Mouse (Mus musculus) CH12.LX (cell line): Measurements from ENCODE around the gene Dchs1. TPM values are rescaled to one million over a fixed set of nuclear protein-coding genes. Genes with fewer than 3 reads are reported as not detected.

Experiments used
- DNase-seq: peaks from one replicate; pipeline ENCODE4 v3.0.0-alpha.2; 2013; ENCODE audit errors: extremely low read depth
- H3K27ac ChIP-seq: 2 replicates; pipeline ENCODE4 v1.5.1; 2012; ENCODE audit warnings: low read depth, mild to moderate bottlenecking, control low read depth, moderate library complexity; ENCODE audit not compliant: insufficient read depth
- H3K27me3 ChIP-seq: replicated peaks from 2 replicates; pipeline ENCODE3; 2012; ENCODE audit warnings: inconsistent platforms
- H3K36me3 ChIP-seq, 2 experiments: replicated peaks in 1 of 2; 2 replicates each; pipeline versions ENCODE3 to v1.6.1; 2012; ENCODE audit warnings: inconsistent platforms in 1 of 2, low read length in 1 of 2, mild to moderate bottlenecking in 1 of 2, mixed read lengths in 1 of 2, moderate library complexity in 1 of 2; ENCODE audit not compliant: control insufficient read depth in 1 of 2, insufficient read depth in 1 of 2
- H3K4me1 ChIP-seq, 2 experiments: 2 replicates each; pipeline ENCODE4 v1.6.1; 2012; ENCODE audit warnings: inconsistent platforms in 1 of 2, moderate library complexity in 1 of 2; ENCODE audit not compliant: insufficient read depth in 2 of 2, control insufficient read depth in 1 of 2
- H3K4me2 ChIP-seq: 2 replicates; pipeline ENCODE4 v1.6.1; 2012; ENCODE audit warnings: low read depth, mild to moderate bottlenecking, control low read depth; ENCODE audit not compliant: poor library complexity, insufficient read depth, severe bottlenecking
- H3K4me3 ChIP-seq, 3 experiments: fragments of 150-350 bp in 1 of 3; sonication (generic) in 1 of 3; replicated peaks in 1 of 3; 2 replicates each; pipeline versions ENCODE3 to v1.5.1; 2011 to 2012; ENCODE audit warnings: low read depth in 2 of 3, low read length in 2 of 3, mild to moderate bottlenecking in 2 of 3, moderate library complexity in 2 of 3, control low read depth in 1 of 3, improper control_type of control experiment in 1 of 3, inconsistent platforms in 1 of 3, mixed read lengths in 1 of 3; ENCODE audit not compliant: poor library complexity in 1 of 3
- H3K79me2 ChIP-seq: replicated peaks from 2 replicates; pipeline ENCODE4 v1.6.1; 2012; ENCODE audit warnings: mild to moderate bottlenecking, moderate library complexity; ENCODE audit not compliant: control insufficient read depth, poor library complexity, insufficient read depth, severe bottlenecking; ENCODE audit errors: extremely low read depth
- H3K9ac ChIP-seq: 2 replicates; pipeline ENCODE4 v1.6.1; 2012; ENCODE audit warnings: low read depth, mild to moderate bottlenecking, control low read depth, moderate library complexity; ENCODE audit not compliant: insufficient read depth
- H3K9me3 ChIP-seq: replicated peaks from 2 replicates; pipeline ENCODE3; 2012; ENCODE audit warnings: low read length, inconsistent platforms, mixed read lengths
- BHLHE40 ChIP-seq: IDR thresholded peaks from 2 replicates; pipeline ENCODE4 v1.6.1; 2011; ENCODE audit warnings: mild to moderate bottlenecking, low read depth, low read length, improper control_type of control experiment
- CHD1 ChIP-seq: IDR thresholded peaks from 2 replicates; pipeline ENCODE4 v1.6.1; 2012; ENCODE audit warnings: low read depth, low read length, improper control_type of control experiment, inconsistent platforms
- CHD2 ChIP-seq: IDR thresholded peaks from 2 replicates; pipeline ENCODE4 v1.6.1; 2011; ENCODE audit warnings: low read length, improper control_type of control experiment
- CTCF ChIP-seq, 2 experiments: IDR thresholded peaks in 1 of 2; conservative IDR thresholded peaks in 1 of 2; 2 replicates each; pipeline ENCODE4 v1.5.1; 2011 to 2012; ENCODE audit warnings: low read depth in 2 of 2, low read length in 2 of 2, improper control_type of control experiment in 1 of 2, inconsistent platforms in 1 of 2, mild to moderate bottlenecking in 1 of 2, moderate library complexity in 1 of 2
- ELF1 ChIP-seq: IDR thresholded peaks from 2 replicates; pipeline ENCODE4 v1.6.1; 2014; ENCODE audit warnings: low read depth, mild to moderate bottlenecking, inconsistent platforms, low read length, improper control_type of control experiment
- EP300 ChIP-seq: IDR thresholded peaks from 2 replicates; pipeline ENCODE4 v1.6.1; 2011; ENCODE audit warnings: low read length, improper control_type of control experiment
- JUN ChIP-seq: IDR thresholded peaks from 2 replicates; pipeline ENCODE4 v1.6.1; 2011; ENCODE audit warnings: low read depth, mild to moderate bottlenecking, low read length, improper control_type of control experiment, moderate library complexity; ENCODE audit not compliant: insufficient read depth
- JUND ChIP-seq: conservative IDR thresholded peaks from 2 replicates; pipeline ENCODE4 v1.6.1; 2011; ENCODE audit warnings: low read depth, low read length, improper control_type of control experiment
- KAT2A ChIP-seq: IDR thresholded peaks from 2 replicates; pipeline ENCODE4 v1.6.1; 2012; ENCODE audit warnings: low read length, improper control_type of control experiment, inconsistent platforms; ENCODE audit not compliant: insufficient replicate concordance
- MAFK ChIP-seq: IDR thresholded peaks from 2 replicates; pipeline ENCODE4 v1.6.1; 2011; ENCODE audit warnings: low read length, improper control_type of control experiment; ENCODE audit not compliant: insufficient replicate concordance
- MAX ChIP-seq: IDR thresholded peaks from 2 replicates; pipeline ENCODE4 v1.6.1; 2011; ENCODE audit warnings: low read length, improper control_type of control experiment
- MAZ ChIP-seq: IDR thresholded peaks from 2 replicates; pipeline ENCODE4 v1.6.1; 2012; ENCODE audit warnings: low read depth, mild to moderate bottlenecking, inconsistent platforms, low read length, improper control_type of control experiment, moderate library complexity
- MXI1 ChIP-seq: IDR thresholded peaks from 2 replicates; pipeline ENCODE4 v1.6.1; 2011; ENCODE audit warnings: mild to moderate bottlenecking, low read depth, low read length, improper control_type of control experiment
- MYC ChIP-seq: IDR thresholded peaks from 2 replicates; pipeline ENCODE4 v1.6.1; 2011; ENCODE audit warnings: low read depth, mild to moderate bottlenecking, improper control_type of control experiment, low read length
- NELFE ChIP-seq: IDR thresholded peaks from 2 replicates; pipeline ENCODE4 v1.6.1; 2011; ENCODE audit warnings: low read depth, low read length, improper control_type of control experiment
- NRF1 ChIP-seq: IDR thresholded peaks from 2 replicates; pipeline ENCODE4 v1.6.1; 2014; ENCODE audit warnings: low read depth, mild to moderate bottlenecking, inconsistent platforms, low read length, improper control_type of control experiment, moderate library complexity
- PAX5 ChIP-seq: IDR thresholded peaks from 2 replicates; pipeline ENCODE4 v1.6.1; 2012; ENCODE audit warnings: low read length, inconsistent platforms, mixed read lengths
- POLR2A ChIP-seq: IDR thresholded peaks from 2 replicates; pipeline ENCODE4 v1.6.1; 2011; ENCODE audit warnings: low read depth, mild to moderate bottlenecking, improper control_type of control experiment, low read length
- POLR2AphosphoS2 ChIP-seq: IDR thresholded peaks from 2 replicates; pipeline ENCODE4 v1.6.1; 2011; ENCODE audit warnings: low read depth, low read length, improper control_type of control experiment
- RAD21 ChIP-seq: IDR thresholded peaks from 2 replicates; pipeline ENCODE4 v1.6.1; 2011; ENCODE audit warnings: low read depth, mild to moderate bottlenecking, low read length, improper control_type of control experiment, moderate library complexity
- SIN3A ChIP-seq: IDR thresholded peaks from 2 replicates; pipeline ENCODE4 v1.6.1; 2012; ENCODE audit warnings: low read length, improper control_type of control experiment, inconsistent platforms
- SMC3 ChIP-seq: IDR thresholded peaks from 2 replicates; pipeline ENCODE4 v1.6.1; 2011; ENCODE audit warnings: low read depth, low read length, improper control_type of control experiment
- TBP ChIP-seq: conservative IDR thresholded peaks from 2 replicates; pipeline ENCODE4 v1.6.1; 2011; ENCODE audit warnings: low read depth, low read length, improper control_type of control experiment
- TCF12 ChIP-seq: IDR thresholded peaks from 2 replicates; pipeline ENCODE4 v1.6.1; 2014; ENCODE audit warnings: low read depth, mild to moderate bottlenecking, inconsistent platforms, low read length, improper control_type of control experiment
- UBTF ChIP-seq: IDR thresholded peaks from 2 replicates; pipeline ENCODE4 v1.6.1; 2012; ENCODE audit warnings: low read depth, mild to moderate bottlenecking, inconsistent platforms, low read length, improper control_type of control experiment, moderate library complexity
- USF1 ChIP-seq: IDR thresholded peaks from 2 replicates; pipeline ENCODE4 v1.6.1; 2014; ENCODE audit warnings: low read depth, mild to moderate bottlenecking, inconsistent platforms, low read length, improper control_type of control experiment
- ZKSCAN1 ChIP-seq: IDR thresholded peaks from 2 replicates; pipeline ENCODE4 v1.6.1; 2012; ENCODE audit warnings: low read depth, inconsistent platforms, low read length, improper control_type of control experiment, borderline replicate concordance
- ZMIZ1 ChIP-seq: IDR thresholded peaks from 2 replicates; pipeline ENCODE4 v1.6.1; 2012; ENCODE audit warnings: low read depth, mild to moderate bottlenecking, inconsistent platforms, low read length, improper control_type of control experiment
- ZNF384 ChIP-seq: IDR thresholded peaks from 2 replicates; pipeline ENCODE4 v1.6.1; 2012; ENCODE audit warnings: low read depth, low read length, improper control_type of control experiment, inconsistent platforms
- dilution Hi-C: fragments of 300-500 bp; cut with MboI; formaldehyde crosslinking; loops from 2 replicates; pipeline ENCODE4 v1.14.3; 2020; ENCODE audit warnings: low sequenced_read_pairs; ENCODE audit not compliant: extremely low pct_unique_long_range_greater_than_20kb, extremely low pct_ligation_motif_present
- in situ Hi-C: fragments of 300-500 bp; cut with MboI; formaldehyde crosslinking; loops from 3 replicates; pipeline ENCODE4 v1.14.3; 2019; ENCODE audit warnings: low sequenced_read_pairs, low pct_ligation_motif_present, low pct_unique_long_range_greater_than_20kb, mixed read lengths
- polyA plus RNA-seq: library from polyadenylated mRNA; unstranded; fragments of >175 nt; gene quantifications from 2 replicates; pipeline ENCODE4 v1.2.1, GENCODE M21; 2012; ENCODE audit warnings: low read depth; ENCODE audit not compliant: insufficient read length
- total RNA-seq, 2 experiments: library from RNA; depleted of rRNA; stranded (reverse); fragments of 300-350 nt in 1 of 2; fragments of >200 nt in 1 of 2; gene quantifications; 2 replicates each; pipeline ENCODE4 v1.2.3; 2012 to 2014

The Dchs1 gene
- total and polyA plus RNA-seq, 3 experiments = 0.03 to 0.04 TPM; not detected in 1

GRCm38 (mm10) chr7:105708733-105709132 lies 78.7 kb downstream of the Dchs1 start:
- no peak overlapping the region for H3K27ac ChIP-seq
- H3K4me3 ChIP-seq = no peak overlapping the region
- no peaks in the 10 kb centered on the region for H3K4me1 ChIP-seq
- dilution Hi-C loops = no loop called here
- H3K79me2 ChIP-seq = no peaks in the 10 kb centered on the region
- no peak overlapping the region for H3K9ac ChIP-seq
- no peak for TF ChIP-seq ZNF384
- TF ChIP-seq SMC3 = no peak
- no peak for TF ChIP-seq TBP
- no peak for TF ChIP-seq ELF1
- no peak for TF ChIP-seq KAT2A
- TF ChIP-seq USF1 = no peak
- TF ChIP-seq EP300 = no peak
- TF ChIP-seq PAX5 = no peak
- TF ChIP-seq CTCF (conservative IDR thresholded peaks at IDR 0.05 in 1 of 2, IDR thresholded peaks at IDR 0.05 in 1 of 2; ENCODE audit: low read depth in 2 of 2, low read length in 2 of 2) = no peak
- no peak for TF ChIP-seq RAD21
- TF ChIP-seq CHD2 = no peak
- no peak for TF ChIP-seq BHLHE40
- TF ChIP-seq POLR2AphosphoS2 = no peak
- no peak for TF ChIP-seq JUND
- no peak for TF ChIP-seq NELFE
- no peak for TF ChIP-seq TCF12
- TF ChIP-seq NRF1 = no peak
- TF ChIP-seq MYC = no peak
- TF ChIP-seq ZKSCAN1 = no peak
- TF ChIP-seq POLR2A = no peak
- in situ Hi-C loops = no loop called here
- no peaks in the 10 kb centered on the region for H3K9me3 ChIP-seq
- H3K27me3 ChIP-seq = no peaks in the 10 kb centered on the region
- no peaks in the 10 kb centered on the region for H3K36me3 ChIP-seq
- no peak overlapping the region for H3K4me2 ChIP-seq
- no peak for DNase-seq

DNA sequence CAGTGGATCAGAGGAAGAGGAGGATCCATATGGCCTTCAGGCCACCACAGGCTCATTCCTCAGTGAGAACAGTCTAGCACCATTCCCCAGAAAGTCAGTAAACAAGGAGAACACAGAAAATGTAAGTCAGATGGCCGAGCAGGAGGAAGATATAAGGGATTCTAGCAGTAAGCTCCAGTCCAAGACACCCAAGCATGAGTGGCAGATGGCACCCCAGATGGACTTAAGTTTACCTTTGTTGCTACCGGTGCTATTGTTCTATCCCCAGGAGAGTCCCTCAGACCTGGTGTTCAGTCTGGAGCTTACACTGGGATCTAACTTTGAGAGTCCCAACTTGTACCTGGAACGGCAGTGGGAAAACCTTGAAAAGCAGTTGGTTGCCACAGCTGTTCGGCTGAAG lies 83.6 kb downstream of the Dchs1 start:
- dilution Hi-C loops = no loop called here
- no peaks in the 10 kb centered on the region for H3K27me3 ChIP-seq
- H3K4me3 ChIP-seq = no peak overlapping the region
- H3K4me1 ChIP-seq = no peaks in the 10 kb centered on the region
- H3K79me2 ChIP-seq = no peaks in the 10 kb centered on the region
- in situ Hi-C loops = no loop called here
- H3K27ac ChIP-seq = no peak overlapping the region
- H3K36me3 ChIP-seq = no peaks in the 10 kb centered on the region
- H3K9ac ChIP-seq = no peak overlapping the region
- no peak for DNase-seq
- TF ChIP-seq TBP (no peak), USF1 (no peak), MXI1 (no peak), ZKSCAN1 (no peak), POLR2A (no peak), MAZ (no peak), ZMIZ1 (no peak), MAX (no peak), EP300 (no peak), UBTF (no peak), JUN (no peak), SIN3A (no peak), CHD2 (no peak), CHD1 (no peak), MAFK (no peak)
- no peak overlapping the region for H3K4me2 ChIP-seq
- H3K9me3 ChIP-seq = no peaks in the 10 kb centered on the region
